Mouse (Mus musculus): ENCODE data around the gene Hsf2bp. TPM values are rescaled to one million over a fixed set of nuclear protein-coding genes. Genes with fewer than 3 reads are reported as not detected.

Gene Hsf2bp
- total and polyA plus RNA-seq, 3 experiments, result 0.92 to 1.6 (median 1.3) TPM

GRCm38 (mm10) chr17:32059084-32059483, 22.9 kb upstream of the Hsf2bp start:
- H3K9ac ChIP-seq (ENCODE audit: low read depth, low read length), result no peak overlapping the region
- TF ChIP-seq EP300 (IDR thresholded peaks at IDR 0.05; ENCODE audit: insufficient read depth, low read depth, low read length), result no peak
- no peak for TF ChIP-seq POLR2A (IDR thresholded peaks at IDR 0.05; ENCODE audit: insufficient read depth, low read depth, low read length)
- TF ChIP-seq CTCF (IDR thresholded peaks at IDR 0.05), result no peak
- intact Hi-C loops (cut with DNase I), result no loop called here
- H3K27me3 ChIP-seq (ENCODE audit: control insufficient read depth, insufficient read depth, low read length), result no peaks in the 10 kb centered on the region
- H3K79me2 ChIP-seq (replicated peaks; ENCODE audit: control insufficient read depth, insufficient read depth, low read length), result no peaks in the 10 kb centered on the region
- H3K36me3 ChIP-seq (ENCODE audit: control insufficient read depth, insufficient read depth, low read length), result no peaks in the 10 kb centered on the region
- H3K4me3 ChIP-seq, result no peak overlapping the region
- 82% methylated on average over 2 of the region's 2 CpGs for WGBS
- H3K27ac ChIP-seq, result no peak overlapping the region
- H3K4me1 ChIP-seq (ENCODE audit: control insufficient read depth, insufficient read depth, low read length), result no peaks in the 10 kb centered on the region
- no peak for DNase-seq

GRCm38 (mm10) chr17:32057843-32058242, 21.7 kb upstream of the Hsf2bp start:
- WGBS, result 97% methylated on average over 2 of the region's 2 CpGs
- H3K79me2 ChIP-seq (replicated peaks; ENCODE audit: control insufficient read depth, insufficient read depth, low read length), result no peaks in the 10 kb centered on the region
- TF ChIP-seq CTCF (IDR thresholded peaks at IDR 0.05) (no peak), POLR2A (IDR thresholded peaks at IDR 0.05; ENCODE audit: insufficient read depth, low read depth, low read length) (no peak), EP300 (IDR thresholded peaks at IDR 0.05; ENCODE audit: insufficient read depth, low read depth, low read length) (no peak)
- intact Hi-C loops (cut with DNase I), result no loop called here
- no peaks in the 10 kb centered on the region for H3K36me3 ChIP-seq (ENCODE audit: control insufficient read depth, insufficient read depth, low read length)
- DNase-seq, result no peak
- H3K4me1 ChIP-seq (ENCODE audit: control insufficient read depth, insufficient read depth, low read length), result no peaks in the 10 kb centered on the region
- no peak overlapping the region for H3K9ac ChIP-seq (ENCODE audit: low read depth, low read length)
- no peak overlapping the region for H3K4me3 ChIP-seq
- no peaks in the 10 kb centered on the region for H3K27me3 ChIP-seq (ENCODE audit: control insufficient read depth, insufficient read depth, low read length)
- no peak overlapping the region for H3K27ac ChIP-seq

GRCm38 (mm10) chr17:32053677-32054076, 17.5 kb upstream of the Hsf2bp start:
- H3K36me3 ChIP-seq (ENCODE audit: control insufficient read depth, insufficient read depth, low read length), result no peaks in the 10 kb centered on the region
- H3K79me2 ChIP-seq (replicated peaks; ENCODE audit: control insufficient read depth, insufficient read depth, low read length), result no peaks in the 10 kb centered on the region
- TF ChIP-seq EP300 (IDR thresholded peaks at IDR 0.05; ENCODE audit: insufficient read depth, low read depth, low read length) (no peak), POLR2A (IDR thresholded peaks at IDR 0.05; ENCODE audit: insufficient read depth, low read depth, low read length) (no peak), CTCF (IDR thresholded peaks at IDR 0.05) (no peak)
- no peak overlapping the region for H3K27ac ChIP-seq
- 58% methylated on average over 5 of the region's 5 CpGs for WGBS
- H3K27me3 ChIP-seq (ENCODE audit: control insufficient read depth, insufficient read depth, low read length), result no peaks in the 10 kb centered on the region
- H3K4me3 ChIP-seq, result no peak overlapping the region
- peaks cover 2% of the 10 kb centered on the region; the same call in 1 of the 2 replicates for H3K4me1 ChIP-seq (ENCODE audit: control insufficient read depth, insufficient read depth, low read length)
- DNase-seq, result no peak
- intact Hi-C loops (cut with DNase I), result no loop called here
- H3K9ac ChIP-seq (ENCODE audit: low read depth, low read length), result no peak overlapping the region

- intact Hi-C loops (cut with DNase I), result no loop called here
- TF ChIP-seq CTCF (IDR thresholded peaks at IDR 0.05) (no peak), POLR2A (IDR thresholded peaks at IDR 0.05; ENCODE audit: insufficient read depth, low read depth, low read length) (no peak), EP300 (IDR thresholded peaks at IDR 0.05; ENCODE audit: insufficient read depth, low read depth, low read length) (no peak)
- 31% methylated on average over 5 of the region's 5 CpGs for WGBS
- H3K4me3 ChIP-seq, result no peak overlapping the region
- no peaks in the 10 kb centered on the region for H3K79me2 ChIP-seq (replicated peaks; ENCODE audit: control insufficient read depth, insufficient read depth, low read length)
- H3K4me1 ChIP-seq (ENCODE audit: control insufficient read depth, insufficient read depth, low read length), result peaks cover 2% of the 10 kb centered on the region; the same call in 1 of the 2 replicates
- no peaks in the 10 kb centered on the region for H3K27me3 ChIP-seq (ENCODE audit: control insufficient read depth, insufficient read depth, low read length)
- H3K36me3 ChIP-seq (ENCODE audit: control insufficient read depth, insufficient read depth, low read length), result no peaks in the 10 kb centered on the region
- H3K27ac ChIP-seq, result no peak overlapping the region
- DNase-seq, result peak in 1 of 2 experiments; percentile 17
- H3K9ac ChIP-seq (ENCODE audit: low read depth, low read length), result no peak overlapping the region
Measured at GRCm38 (mm10) chr17:32052237-32053080, 16.3 kb upstream of the Hsf2bp start.

GRCm38 (mm10) chr17:32050609-32051008, 14.5 kb upstream of the Hsf2bp start:
- no peaks in the 10 kb centered on the region for H3K27me3 ChIP-seq (ENCODE audit: control insufficient read depth, insufficient read depth, low read length)
- no peak overlapping the region for H3K27ac ChIP-seq
- 93% methylated on average over 6 of the region's 6 CpGs for WGBS
- no peak overlapping the region for H3K4me3 ChIP-seq
- DNase-seq, result no peak
- H3K4me1 ChIP-seq (ENCODE audit: control insufficient read depth, insufficient read depth, low read length), result peaks cover 2% of the 10 kb centered on the region; the same call in 1 of the 2 replicates
- TF ChIP-seq POLR2A (IDR thresholded peaks at IDR 0.05; ENCODE audit: insufficient read depth, low read depth, low read length), result no peak
- no peak for TF ChIP-seq CTCF (IDR thresholded peaks at IDR 0.05)
- no peak for TF ChIP-seq EP300 (IDR thresholded peaks at IDR 0.05; ENCODE audit: insufficient read depth, low read depth, low read length)
- H3K36me3 ChIP-seq (ENCODE audit: control insufficient read depth, insufficient read depth, low read length), result no peaks in the 10 kb centered on the region
- no peak overlapping the region for H3K9ac ChIP-seq (ENCODE audit: low read depth, low read length)
- H3K79me2 ChIP-seq (replicated peaks; ENCODE audit: control insufficient read depth, insufficient read depth, low read length), result no peaks in the 10 kb centered on the region
- intact Hi-C loops (cut with DNase I), result no loop called here

GRCm38 (mm10) chr17:32049914-32050313, 13.8 kb upstream of the Hsf2bp start:
- Histone ChIP-seq H3K4me3 (no peak overlapping the region), H3K4me1 (ENCODE audit: control insufficient read depth, insufficient read depth, low read length) (peaks cover 2% of the 10 kb centered on the region; the same call in 1 of the 2 replicates), H3K79me2 (replicated peaks; ENCODE audit: control insufficient read depth, insufficient read depth, low read length) (no peaks in the 10 kb centered on the region), H3K27ac (no peak overlapping the region), H3K36me3 (ENCODE audit: control insufficient read depth, insufficient read depth, low read length) (no peaks in the 10 kb centered on the region), H3K9ac (ENCODE audit: low read depth, low read length) (no peak overlapping the region), H3K27me3 (ENCODE audit: control insufficient read depth, insufficient read depth, low read length) (no peaks in the 10 kb centered on the region)
- intact Hi-C loops (cut with DNase I), result no loop called here
- no peak for DNase-seq
- WGBS, result 95% methylated on average over 4 of the region's 4 CpGs
- TF ChIP-seq POLR2A (IDR thresholded peaks at IDR 0.05; ENCODE audit: insufficient read depth, low read depth, low read length), result no peak
- TF ChIP-seq CTCF (IDR thresholded peaks at IDR 0.05), result no peak
- TF ChIP-seq EP300 (IDR thresholded peaks at IDR 0.05; ENCODE audit: insufficient read depth, low read depth, low read length), result no peak
